ENCODE assay signal across 21 mouse cellular contexts in the genomic region with DNA sequence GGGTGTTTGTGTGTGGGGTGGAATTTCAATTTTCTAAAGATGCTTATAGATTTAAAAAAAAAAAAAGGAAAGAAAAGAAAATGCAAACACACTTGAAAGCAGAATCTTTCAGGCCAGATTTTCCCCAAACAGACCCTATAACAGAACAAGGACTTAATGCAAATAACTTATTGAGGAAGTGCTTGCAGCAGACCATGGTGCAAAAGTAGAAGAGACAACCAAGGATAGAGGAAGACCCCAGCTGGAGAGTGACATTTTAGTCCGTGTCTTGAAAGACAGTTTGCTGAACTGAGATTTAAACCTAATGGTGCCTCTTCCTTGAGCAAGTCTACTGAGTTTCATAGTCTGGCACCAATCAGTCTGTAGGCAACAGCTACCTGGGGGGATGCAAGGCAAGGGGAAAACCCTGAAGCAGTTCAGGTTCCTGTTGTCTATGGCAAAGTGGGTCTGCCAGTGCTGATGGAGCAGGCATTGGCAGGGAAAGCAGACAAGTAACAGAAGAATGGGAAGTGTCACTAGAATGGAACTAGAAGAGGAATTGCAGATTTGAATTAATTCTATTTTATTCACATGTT.
DNase-seq lines count a peak whose midpoint lies in the region; ATAC-seq lines count a peak whose summit lies in the region.
"Had no signal": no experiment of that assay in that cellular context is flagged by ENCODE, and none has a peak within 500 bp of the region (broad histone marks: within the 10 kb centered on the region; RNA-seq: fewer than 3 reads in every experiment).

No protein-coding gene starts in this region.

- no peaks in the 10 kb centered on the region for H3K4me1 ChIP-seq in kidney, embryonic 14.5 days (ENCODE audit: control insufficient read depth, insufficient read depth, low read length)
- H3K4me1 ChIP-seq: forebrain, embryonic 10.5 days; forebrain, embryonic 13.5 days; heart, embryonic 10.5 days; hindbrain, embryonic 12.5 days; hindbrain, embryonic 15.5 days had no signal

- H3K4me3 ChIP-seq in kidney, embryonic 14.5 days (ENCODE audit: low read length): no peak overlapping the region
- H3K4me3 ChIP-seq: forebrain, embryonic 10.5 days; forebrain, embryonic 13.5 days; gastrocnemius, adult 2 months; heart, adult 2 months; heart, embryonic 10.5 days; hindbrain, embryonic 12.5 days; hindbrain, embryonic 15.5 days had no signal

- ATAC-seq in granulocyte monocyte progenitor cell, adult 5-6 weeks (replicated peaks; ENCODE audit: poor library complexity, severe bottlenecking): peak; percentile 12; the same call in 1 of the 2 replicates
- peak; percentile 66 for ATAC-seq in neutrophil, adult 5-6 weeks (ENCODE audit: extremely low read depth, insufficient number of reproducible peaks, low FRiP score, poor library complexity, severe bottlenecking)
- ATAC-seq in kidney, embryonic 14.5 days (ENCODE audit: low FRiP score, low TSS enrichment): no peak
- ATAC-seq: activated CD4-positive, CD25-positive, alpha-beta regulatory T cell, adult 4 months; forebrain, embryonic 13.5 days; forebrain, embryonic 16.5 days had no signal

- H3K9me3 ChIP-seq in kidney, embryonic 14.5 days (ENCODE audit: control insufficient read depth, low read length): no peaks in the 10 kb centered on the region
- H3K9me3 ChIP-seq: forebrain, embryonic 10.5 days; forebrain, embryonic 13.5 days; heart, embryonic 10.5 days; hindbrain, embryonic 12.5 days; hindbrain, embryonic 15.5 days had no signal

- H3K27me3 ChIP-seq in kidney, embryonic 14.5 days (ENCODE audit: control insufficient read depth, insufficient read depth, low read length): no peaks in the 10 kb centered on the region
- H3K27me3 ChIP-seq: forebrain, embryonic 13.5 days; hindbrain, embryonic 12.5 days; hindbrain, embryonic 15.5 days had no signal

- H3K36me3 ChIP-seq in kidney, embryonic 14.5 days (ENCODE audit: control insufficient read depth, insufficient read depth, low read length): no peaks in the 10 kb centered on the region
- H3K36me3 ChIP-seq: forebrain, embryonic 10.5 days; heart, embryonic 10.5 days; hindbrain, embryonic 12.5 days; hindbrain, embryonic 15.5 days had no signal

- peak; percentile 20 to 21 for DNase-seq in B cell, adult 2 months
- DNase-seq in right cerebral cortex, postnatal 10 days (ENCODE audit: low spot score in 2 of 2): no peak
- no peak for DNase-seq in thymus, postnatal 4 days
- DNase-seq: adrenal gland, adult 8-10 months; adrenal gland, postnatal 25 days; cerebellum, adult 11-12 months; cerebellum, adult 9-10 months; cerebellum, postnatal 14 days; gastrocnemius, adult 2 months; gastrocnemius, postnatal 14 days; heart, adult 2 months had no signal

- no peak overlapping the region for H3K27ac ChIP-seq in kidney, embryonic 14.5 days (ENCODE audit: low read depth, low read length)
- H3K27ac ChIP-seq: forebrain, embryonic 10.5 days; forebrain, embryonic 13.5 days; gastrocnemius, adult 2 months; heart, adult 2 months; heart, embryonic 10.5 days; hindbrain, embryonic 12.5 days; hindbrain, embryonic 15.5 days had no signal

- no peak overlapping the region for H3K9ac ChIP-seq in kidney, embryonic 14.5 days (ENCODE audit: low read depth, low read length)
- H3K9ac ChIP-seq: forebrain, embryonic 13.5 days; hindbrain, embryonic 12.5 days; hindbrain, embryonic 15.5 days had no signal

- no peak overlapping the region for H3K4me2 ChIP-seq in kidney, embryonic 14.5 days (replicated peaks; ENCODE audit: low read depth, low read length)
- H3K4me2 ChIP-seq: forebrain, embryonic 13.5 days; hindbrain, embryonic 12.5 days; hindbrain, embryonic 15.5 days had no signal

- whole genome bisulfite sequencing in kidney, embryonic 14.5 days: 77% methylated on average over 1 of the region's 1 CpGs

Comparison
In these comparisons a context has a peak if more than half of its experiments do, and no peak if none do; other contexts are left out.
1. DNase-seq: peak in B cell, adult 2 months (2 of 2); none in right cerebral cortex, postnatal 10 days (0 of 2) and thymus, postnatal 4 days (single experiment).